Mouse (Mus musculus) gastrocnemius, postnatal 25 days (tissue): ENCODE results near the gene Gm47995. TPM values are rescaled to one million over a fixed set of nuclear protein-coding genes. Genes with fewer than 3 reads are reported as not detected.
"Not testable (repeated sequence)": the region's sequence is repeated elsewhere in the genome, so short reads cannot be mapped to it uniquely, and the experiment has no call there.

Source experiments
- DNase-seq: peaks from one replicate; pipeline ENCODE4 v3.0.0; 2022
- total RNA-seq, 2 experiments: library from RNA; stranded (reverse); gene quantifications; 1 replicate in 1 of 2; 2 replicates in 1 of 2; pipeline ENCODE4 v1.2.3; 2021

Gm47995 gene
- total RNA-seq, 2 experiments from 2014 or later, result not detected

DNA sequence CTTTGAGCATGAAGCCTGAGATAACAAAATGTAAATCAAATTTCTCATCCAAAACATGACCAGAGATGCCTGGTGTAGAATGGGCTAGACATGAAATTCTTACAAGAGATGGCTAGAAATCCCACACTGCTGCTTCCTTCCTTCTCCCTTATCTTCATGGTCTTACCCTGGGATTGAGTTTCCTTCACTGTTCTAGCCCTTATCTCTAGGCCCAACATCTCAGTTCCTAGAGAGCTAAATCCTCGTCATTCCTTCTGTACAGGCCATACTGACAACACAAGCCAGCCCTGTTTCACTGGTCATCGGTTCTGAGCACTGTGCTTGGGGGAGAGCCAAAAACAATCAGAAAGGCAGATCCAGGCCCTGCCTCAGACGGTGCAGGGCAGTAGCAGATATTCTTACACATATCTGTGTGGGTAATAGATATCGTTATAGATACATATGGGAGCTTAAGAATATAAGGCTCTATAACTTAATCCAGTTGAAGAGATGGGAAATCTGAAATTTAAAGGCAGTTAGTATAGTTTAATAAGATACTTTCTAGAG, 11.3 kb upstream of the Gm47995 start:
- DNase-seq, result not testable (repeated sequence)

DNA sequence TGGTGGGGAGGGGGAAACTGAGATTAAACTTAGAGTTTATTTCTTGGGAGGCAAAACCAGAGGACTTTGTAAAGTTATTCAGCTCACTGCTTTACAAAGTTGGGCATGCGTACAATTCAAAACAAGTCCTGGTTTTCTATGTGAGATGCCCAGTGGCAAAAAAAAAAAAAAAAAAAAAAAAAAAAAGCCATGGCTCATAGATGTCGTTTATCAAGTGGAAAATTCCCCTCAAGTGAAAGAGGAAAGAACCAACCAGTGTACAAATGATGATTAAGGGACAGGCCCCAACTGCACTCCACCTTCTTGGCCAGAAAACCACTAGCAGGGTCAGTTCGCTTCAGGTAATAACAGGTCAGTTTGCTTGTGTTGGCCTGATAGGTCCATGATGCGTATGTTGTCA, 9.8 kb upstream of the Gm47995 start:
- no peak for DNase-seq

DNA sequence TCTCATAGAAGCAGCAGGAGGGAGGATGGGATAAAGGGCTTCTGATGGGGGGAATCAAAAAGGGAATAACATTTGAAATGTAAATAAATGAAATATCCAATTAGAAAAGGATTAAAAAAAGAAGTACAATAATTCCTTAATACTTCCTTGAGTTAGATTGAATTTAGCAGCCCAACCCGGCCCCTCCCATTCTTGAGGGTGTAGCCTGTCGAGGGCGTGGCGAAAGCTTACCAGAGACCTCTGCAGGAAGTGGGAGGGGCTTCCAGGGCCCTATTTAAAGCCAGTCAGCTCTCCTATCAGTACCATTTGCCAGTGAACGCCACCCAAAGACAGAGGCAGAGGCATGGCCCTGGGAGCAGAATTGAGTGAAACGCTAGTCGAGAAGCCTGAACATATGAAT, 6.2 kb upstream of the Gm47995 start, which contains the start of gene Gm8947:
Gm8947 (plus strand) TSS at position 302 of the 400 bp plus-strand sequence.
- DNase-seq, result not testable (repeated sequence)

DNA sequence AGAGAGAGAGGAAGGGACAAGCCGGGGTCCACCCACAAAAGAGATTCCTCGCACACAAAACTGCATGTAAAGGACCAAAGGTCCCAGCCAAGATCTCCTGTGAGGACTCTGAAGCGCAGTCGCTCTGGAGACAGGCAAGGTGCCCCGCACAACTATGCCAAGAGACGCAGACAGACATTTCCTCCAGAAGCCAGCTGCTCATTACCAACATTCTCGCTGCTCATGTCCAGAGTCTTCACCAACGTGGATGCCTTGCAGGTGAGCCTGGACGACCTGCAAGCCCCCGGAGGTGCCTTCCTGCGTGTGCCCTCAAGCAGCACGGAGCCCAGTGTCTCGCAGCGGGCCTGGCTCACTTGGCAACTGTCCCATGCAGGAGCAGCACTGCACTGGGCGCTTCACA, 5.5 kb upstream of the Gm47995 start:
- DNase-seq, result not testable (repeated sequence)

DNA sequence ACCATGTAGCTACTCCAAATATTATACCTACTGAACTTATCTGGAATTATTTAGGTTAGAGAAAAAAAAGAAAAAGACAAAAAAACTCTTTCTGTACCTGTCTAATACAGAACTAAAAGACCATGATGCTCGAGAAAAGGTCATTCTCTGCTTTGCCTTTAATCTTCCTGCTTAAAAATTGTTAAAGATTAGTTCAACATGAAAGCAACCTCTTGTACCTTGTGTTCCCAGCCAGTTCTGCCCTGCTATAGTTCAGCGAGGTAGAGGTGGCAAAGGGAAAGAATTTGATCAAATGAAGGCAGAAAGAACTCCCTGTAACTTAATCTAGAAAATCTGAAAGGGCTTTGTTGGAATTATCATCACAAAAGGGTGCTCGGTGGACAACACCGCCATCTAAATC, 2.3 kb upstream of the Gm47995 start:
- DNase-seq, result not testable (repeated sequence)

DNA sequence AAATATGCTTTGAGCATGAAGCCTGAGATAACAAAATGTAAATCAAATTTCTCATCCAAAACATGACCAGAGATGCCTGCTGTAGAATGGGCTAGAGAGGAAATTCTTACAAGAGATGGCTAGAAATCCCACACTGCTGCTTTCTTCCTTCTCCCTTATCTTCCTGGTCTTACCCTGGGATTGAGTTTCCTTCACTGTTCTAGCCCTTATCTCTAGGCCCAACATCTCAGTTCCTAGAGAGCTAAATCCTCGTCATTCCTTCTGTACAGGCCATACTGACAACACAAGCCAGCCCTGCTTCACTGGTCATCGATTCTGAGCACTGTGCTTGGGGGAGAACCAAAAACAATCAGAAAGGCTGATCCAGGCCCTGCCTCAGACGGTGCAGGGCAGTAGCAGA, 1.6 kb upstream of the Gm47995 start:
- DNase-seq, result not testable (repeated sequence)

DNA sequence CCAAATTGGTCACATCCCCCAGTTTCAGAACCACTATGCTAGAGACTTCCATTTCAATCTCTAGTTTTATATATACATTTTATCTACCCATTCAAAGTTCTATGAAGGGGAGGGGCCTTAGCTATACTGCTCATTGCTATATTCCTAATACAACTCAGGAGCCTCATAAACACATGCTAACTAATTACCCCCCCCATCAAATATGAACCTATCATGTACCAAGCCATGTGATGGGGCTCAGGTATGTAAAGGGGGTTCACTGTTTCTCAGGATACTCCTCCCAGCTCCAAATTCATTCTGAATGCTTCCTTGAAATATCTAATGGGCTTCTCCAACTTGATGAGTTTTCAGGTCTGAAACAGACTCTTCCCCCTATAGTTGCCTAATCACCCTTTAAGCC, 2.4 kb downstream of the Gm47995 start:
- not testable (repeated sequence) for DNase-seq

DNA sequence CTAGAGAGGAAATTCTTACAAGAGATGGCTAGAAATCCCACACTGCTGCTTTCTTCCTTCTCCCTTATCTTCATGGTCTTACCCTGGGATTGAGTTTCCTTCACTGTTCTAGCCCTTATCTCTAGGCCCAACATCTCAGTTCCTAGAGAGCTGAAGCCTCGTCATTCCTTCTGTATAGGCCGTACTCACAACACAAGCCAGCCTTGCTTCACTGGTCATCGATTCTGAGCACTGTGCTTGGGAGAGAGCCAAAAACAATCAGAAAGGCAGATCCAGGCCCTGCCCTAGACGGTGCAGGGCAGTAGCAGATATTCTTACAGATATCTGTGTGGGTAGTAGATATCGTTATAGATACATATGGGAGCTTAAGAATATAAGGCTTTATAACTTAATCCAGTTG, 4.5 kb downstream of the Gm47995 start:
- not testable (repeated sequence) for DNase-seq

DNA sequence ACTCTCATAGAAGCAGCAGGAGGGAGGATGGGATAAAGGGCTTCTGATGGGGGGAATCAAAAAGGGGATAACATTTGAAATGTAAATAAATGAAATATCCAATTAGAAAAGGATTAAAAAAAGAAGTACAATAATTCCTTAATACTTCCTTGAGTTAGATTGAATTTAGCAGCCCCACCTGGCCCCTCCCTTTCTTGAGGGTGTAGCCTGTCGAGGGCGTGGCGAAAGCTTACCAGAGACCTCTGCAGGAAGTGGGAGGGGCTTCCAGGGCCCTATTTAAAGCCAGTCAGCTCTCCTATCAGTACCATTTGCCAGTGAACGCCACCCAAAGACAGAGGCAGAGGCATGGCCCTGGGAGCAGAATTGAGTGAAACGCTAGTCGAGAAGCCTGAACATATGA, 5.6 kb downstream of the Gm47995 start, which contains the start of gene 3110040M04Rik:
3110040M04Rik (plus strand) TSS at position 304 of the 400 bp plus-strand sequence.
- DNase-seq, result not testable (repeated sequence)

DNA sequence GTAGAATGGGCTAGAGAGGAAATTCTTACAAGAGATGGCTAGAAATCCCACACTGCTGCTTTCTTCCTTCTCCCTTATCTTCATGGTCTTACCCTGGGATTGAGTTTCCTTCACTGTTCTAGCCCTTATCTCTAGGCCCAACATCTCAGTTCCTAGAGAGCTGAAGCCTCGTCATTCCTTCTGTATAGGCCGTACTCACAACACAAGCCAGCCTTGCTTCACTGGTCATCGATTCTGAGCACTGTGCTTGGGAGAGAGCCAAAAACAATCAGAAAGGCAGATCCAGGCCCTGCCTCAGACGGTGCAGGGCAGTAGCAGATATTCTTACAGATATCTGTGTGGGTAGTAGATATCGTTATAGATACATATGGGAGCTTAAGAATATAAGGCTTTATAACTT, 10.2 kb downstream of the Gm47995 start:
- not testable (repeated sequence) for DNase-seq

DNA sequence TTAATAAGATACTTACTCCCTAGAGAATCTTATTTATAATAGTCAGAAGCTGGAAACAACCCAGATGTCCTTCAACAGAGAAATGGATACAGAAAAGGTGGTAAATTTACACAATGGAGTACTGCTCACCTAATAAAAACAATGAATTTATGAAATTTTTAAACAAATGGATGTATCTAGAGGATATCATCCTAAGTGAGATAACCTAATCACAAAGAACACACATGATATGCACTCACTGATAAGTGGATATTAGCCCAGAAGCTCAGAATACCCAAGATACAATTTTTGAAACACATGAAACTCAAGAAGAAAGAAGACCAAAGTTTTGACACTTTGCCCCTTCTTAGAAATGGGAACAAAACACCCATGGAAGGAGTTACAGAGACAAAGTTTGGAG, 10.7 kb downstream of the Gm47995 start:
- not testable (repeated sequence) for DNase-seq

DNA sequence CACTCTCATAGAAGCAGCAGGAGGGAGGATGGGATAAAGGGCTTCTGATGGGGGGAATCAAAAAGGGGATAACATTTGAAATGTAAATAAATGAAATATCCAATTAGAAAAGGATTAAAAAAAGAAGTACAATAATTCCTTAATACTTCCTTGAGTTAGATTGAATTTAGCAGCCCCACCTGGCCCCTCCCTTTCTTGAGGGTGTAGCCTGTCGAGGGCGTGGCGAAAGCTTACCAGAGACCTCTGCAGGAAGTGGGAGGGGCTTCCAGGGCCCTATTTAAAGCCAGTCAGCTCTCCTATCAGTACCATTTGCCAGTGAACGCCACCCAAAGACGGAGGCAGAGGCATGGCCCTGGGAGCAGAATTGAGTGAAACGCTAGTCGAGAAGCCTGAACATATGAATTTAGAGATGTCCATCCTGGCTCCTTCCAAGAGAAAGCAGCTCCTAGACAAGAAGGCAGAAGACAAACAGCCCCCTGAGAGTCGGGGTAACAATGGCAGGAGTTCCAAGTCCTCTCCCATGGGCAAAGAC, 11.6 kb downstream of the Gm47995 start, which contains the start of gene Gm47996:
Gm47996 (plus strand) TSS at position 308 of the 532 bp plus-strand sequence.
- DNase-seq, result not testable (repeated sequence)

DNA sequence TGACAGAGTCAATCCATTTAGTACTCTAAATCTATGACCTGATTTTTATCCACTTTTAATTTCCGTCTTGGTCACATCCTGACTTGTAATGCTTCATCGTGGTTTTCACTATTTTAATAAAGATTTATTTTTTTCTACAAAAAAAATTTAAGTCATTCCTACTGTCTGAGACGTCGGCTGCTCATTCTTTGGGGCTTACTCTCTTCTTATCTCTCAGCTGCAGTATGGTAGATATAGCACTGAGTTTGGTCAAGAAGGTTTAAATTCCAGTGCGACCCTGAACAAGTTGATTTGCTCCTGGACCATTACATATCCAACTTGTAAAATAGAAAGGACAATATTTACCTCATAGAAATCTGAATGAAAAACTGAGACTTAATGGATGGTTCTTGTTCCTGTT, 13.4 kb downstream of the Gm47995 start:
- DNase-seq, result not testable (repeated sequence)

DNA sequence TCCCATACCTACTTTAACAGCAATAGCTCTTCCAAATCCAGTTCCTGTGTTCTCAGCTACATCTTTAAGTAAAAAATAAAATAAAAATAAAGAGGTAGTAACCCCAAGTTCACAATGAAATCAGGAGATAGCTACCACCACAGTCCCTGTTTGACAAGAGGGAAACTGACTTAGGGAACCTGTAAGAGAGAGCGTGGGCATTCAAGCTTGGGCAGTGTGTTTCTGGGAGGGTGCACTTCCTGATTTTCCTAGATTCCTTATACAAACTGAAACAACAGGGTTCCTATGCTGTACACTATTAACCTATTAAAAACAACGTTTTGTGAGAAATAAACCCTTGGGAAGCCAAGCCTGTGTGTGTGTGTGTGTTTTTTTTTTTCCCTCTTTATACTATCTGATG, 16.6 kb downstream of the Gm47995 start:
- no peak for DNase-seq

DNA sequence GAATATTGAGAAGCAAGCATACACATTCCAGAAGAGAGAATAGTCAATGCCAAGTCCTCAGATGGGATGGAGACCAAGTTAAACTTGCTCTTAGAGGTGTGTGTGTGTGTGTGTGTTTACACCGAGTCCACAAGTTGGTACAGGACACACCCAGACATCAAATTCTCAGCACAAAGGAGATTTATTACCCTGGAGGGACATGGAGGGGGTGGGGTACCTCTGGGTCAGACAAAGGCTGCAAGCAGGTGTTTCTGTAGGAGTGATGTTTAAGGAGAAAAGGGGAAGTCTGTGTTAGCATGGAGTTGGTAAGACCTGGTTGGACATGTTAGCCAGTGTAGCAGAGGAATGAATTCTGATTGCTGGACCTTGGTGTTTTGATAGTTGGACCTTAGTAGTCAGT, 17.7 kb downstream of the Gm47995 start:
- DNase-seq, result no peak

DNA sequence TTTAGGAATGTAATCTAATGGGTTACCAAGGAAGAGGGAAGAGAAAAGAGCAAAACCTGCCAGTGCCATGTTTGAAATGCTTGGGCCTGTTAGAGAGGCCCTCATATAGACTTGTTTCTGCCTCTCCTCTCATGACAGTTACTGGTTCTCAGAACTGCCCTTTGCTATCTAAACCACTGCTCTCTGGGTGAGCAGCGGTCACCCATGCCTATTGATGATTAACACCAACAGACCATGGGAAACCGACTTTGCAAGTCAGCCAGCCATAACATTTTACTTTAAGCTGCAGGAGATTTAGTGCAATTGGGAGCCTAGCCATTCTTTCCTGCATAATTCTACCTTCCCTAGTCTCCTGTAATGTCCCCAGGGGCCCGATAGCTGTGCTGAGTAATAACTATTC, 18.2 kb downstream of the Gm47995 start:
- no peak for DNase-seq

DNA sequence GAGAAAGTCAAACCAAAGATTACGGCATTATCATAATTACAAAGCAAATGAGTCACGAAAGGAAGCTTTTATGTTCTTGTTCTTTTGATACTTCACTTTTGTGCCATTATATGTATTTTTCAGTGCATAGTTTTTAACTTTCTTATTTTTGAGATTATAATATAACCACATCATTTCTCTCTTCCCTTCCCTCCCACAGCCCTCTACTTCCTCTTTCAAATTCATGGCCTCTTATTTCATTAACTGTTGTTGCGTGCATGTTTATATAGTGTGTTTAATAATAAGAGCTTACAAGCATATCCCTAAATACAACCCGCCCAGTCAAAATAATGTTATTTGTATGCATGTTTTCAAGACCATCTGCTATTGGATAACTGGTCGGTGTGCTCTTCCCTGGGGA, 20.8 kb downstream of the Gm47995 start:
- DNase-seq, result no peak

DNA sequence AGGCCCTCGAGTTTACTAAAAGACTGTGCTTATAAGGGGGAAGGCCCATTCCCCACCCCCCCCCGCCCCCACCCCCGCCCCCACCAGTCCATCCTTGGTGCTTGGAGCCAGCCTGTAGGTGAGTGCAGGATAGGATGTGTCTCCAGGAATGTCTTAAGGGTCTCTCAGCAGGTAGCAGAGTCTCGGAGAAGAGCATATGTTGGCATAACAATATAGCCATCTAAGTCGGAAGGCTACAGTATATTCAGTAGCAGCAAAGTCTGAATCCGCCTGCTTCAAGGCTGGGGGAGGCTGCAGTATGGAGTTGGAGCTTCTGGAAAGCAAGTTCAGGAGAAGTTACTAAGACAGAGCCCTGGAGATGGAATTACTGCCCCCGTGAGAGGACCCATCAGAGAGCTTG, 21.9 kb downstream of the Gm47995 start:
- no peak for DNase-seq

DNA sequence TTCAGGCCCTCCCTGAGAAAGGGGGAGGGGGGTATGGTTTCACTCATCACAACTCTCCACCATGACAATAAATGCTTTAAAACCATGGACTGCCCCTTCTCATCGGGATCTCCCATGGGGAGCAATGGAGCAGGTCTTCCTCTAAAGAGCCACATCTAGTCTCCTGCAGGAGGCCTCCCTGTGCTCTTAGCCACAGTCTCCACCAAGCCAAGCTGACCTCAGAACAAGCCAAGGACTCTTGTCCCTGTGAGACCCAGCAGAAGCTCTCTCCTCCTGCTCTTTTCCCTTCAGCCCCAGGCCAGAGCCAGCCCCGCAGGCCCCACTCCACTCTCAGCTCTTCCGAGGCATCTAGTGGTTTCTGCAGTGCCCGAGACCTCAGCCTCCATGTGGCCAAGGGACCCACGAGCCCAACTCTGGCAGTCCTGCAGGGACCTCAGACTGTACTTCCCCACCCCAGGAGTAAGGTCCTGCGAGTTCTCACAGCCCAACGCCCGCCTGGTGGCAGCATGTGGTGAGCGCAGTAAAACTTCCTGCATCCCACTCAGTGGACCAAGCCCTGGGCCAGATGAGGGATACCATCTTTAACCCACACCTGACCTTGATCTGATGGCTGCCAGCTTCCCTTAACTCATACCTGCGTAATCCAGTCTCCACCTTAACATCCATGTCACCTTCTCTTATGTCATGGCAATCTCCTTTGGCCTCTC, 24.5 kb downstream of the Gm47995 start:
- no peak for DNase-seq

DNA sequence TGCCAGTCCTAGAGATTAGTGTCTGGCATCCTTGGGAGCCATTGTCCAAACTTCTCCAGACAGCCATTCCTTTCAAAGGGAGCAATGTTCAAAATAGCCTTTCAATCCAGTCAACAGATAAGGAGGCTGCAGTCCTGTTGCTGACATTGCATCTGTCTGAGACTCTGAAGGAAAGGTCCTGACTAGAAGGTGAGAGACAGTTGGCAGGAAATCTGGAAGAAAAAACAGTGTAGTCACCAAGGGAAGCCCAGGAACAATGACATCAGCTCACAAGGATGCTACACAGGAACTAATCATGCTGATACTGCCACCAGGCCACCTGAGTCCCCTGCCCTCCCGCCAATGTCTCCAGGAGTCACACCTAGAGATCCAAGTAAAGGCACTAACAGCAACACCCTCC, 25.1 kb downstream of the Gm47995 start:
- no peak for DNase-seq

DNA sequence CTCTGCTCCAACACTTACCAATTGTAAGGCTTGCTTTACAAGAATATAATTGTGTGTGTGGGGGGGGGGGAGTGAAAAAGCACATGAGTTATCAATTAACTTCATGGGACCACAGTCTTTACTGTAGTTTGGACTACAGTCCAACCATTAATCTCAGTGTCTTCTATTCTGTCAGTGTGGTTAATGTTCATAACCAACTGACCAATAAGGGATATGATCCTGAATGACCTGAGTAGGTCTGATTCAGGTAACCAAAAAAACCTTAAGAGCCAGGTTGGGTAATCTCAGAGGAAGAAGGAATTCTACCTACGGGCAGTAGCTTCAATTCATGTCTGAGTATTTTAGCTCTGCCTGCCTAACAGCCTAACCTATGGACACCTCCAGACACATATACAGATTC, 26.3 kb downstream of the Gm47995 start:
- no peak for DNase-seq

DNA sequence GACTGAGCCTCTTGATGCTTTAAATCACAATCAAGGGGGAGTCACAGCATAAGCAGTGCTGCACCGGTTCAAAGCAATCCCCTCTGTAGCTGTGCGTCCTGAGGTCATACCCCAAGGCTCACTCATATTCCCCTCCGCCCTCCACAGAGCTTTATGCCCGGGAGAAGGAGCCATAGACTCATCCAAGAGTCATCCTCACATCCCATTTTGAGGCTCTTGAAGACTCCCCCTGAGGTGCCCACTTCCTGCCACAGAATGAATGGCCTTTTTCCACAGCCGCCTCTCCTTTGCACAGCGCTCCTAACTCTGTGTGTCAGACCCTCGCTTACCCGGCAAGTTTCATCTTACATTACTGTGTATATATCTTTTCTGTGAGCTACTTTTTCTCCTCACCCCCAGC, 29.3 kb downstream of the Gm47995 start:
- no peak for DNase-seq

DNA sequence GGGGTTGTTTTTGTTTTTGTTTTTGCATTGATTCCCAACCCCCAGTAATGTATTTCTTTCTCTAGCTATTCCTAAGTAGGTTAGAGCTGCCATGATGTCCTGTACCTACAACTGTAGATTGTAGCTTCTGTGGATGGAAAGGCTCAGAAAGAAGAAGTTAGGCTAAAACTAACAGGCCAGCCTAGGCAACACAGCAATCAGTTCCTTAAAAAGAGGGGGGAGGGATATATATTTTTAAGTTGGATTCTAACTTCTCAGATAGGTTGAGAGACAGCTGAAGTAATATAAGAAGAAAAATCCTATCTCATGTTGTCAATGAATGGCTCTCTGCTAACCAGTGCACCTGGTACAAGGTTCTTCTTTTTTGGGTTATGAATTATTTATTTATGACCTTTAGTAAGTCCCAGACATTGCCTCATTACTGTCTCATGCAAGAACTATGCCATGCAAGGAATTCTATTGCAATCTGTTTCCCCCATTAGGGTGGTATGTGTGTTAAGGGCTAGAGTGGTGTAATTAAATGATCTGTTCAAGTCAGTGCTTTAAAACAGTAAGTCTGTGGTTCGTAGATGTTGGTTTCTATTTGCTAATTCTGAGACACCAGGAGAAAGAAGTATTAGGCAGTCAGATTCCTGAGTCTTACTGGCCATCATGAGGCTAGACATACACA, 30.2 kb downstream of the Gm47995 start:
- no peak for DNase-seq
